Mouse (Mus musculus) heart, adult 2 months (tissue): ENCODE results near the gene Rad54l.

Experiments used
- CTCF ChIP-seq: fragments of 200-600 bp; IDR thresholded peaks from 2 replicates; pipeline ENCODE4 v1.8.1; 2022; ENCODE audit warnings: antibody characterized with exemption, mild to moderate bottlenecking, moderate library complexity
- EP300 ChIP-seq: fragments of 200-500 bp; IDR thresholded peaks from 2 replicates; pipeline ENCODE4 v1.6.1; 2011; ENCODE audit warnings: low read depth, low read length, control low read depth; ENCODE audit not compliant: insufficient read depth
- POLR2A ChIP-seq: fragments of 200-500 bp; IDR thresholded peaks from 2 replicates; pipeline ENCODE4 v1.6.1; 2011; ENCODE audit warnings: mild to moderate bottlenecking, low read depth, low read length, control low read depth; ENCODE audit not compliant: insufficient read depth

GRCm38 (mm10) chr4:116160769-116161168, 37.3 kb upstream of the Rad54l start:
- TF ChIP-seq EP300: no peak
- TF ChIP-seq CTCF: no peak
- no peak for TF ChIP-seq POLR2A
